Mouse (Mus musculus): ENCODE results near the gene Gm11172. TPM values are rescaled to one million over a fixed set of nuclear protein-coding genes. Genes with fewer than 3 reads are reported as not detected.

Gm11172 gene
- polyA plus RNA-seq, 1 experiment from 2014 or later: not detected

GRCm38 (mm10) chr16:10821387-10821786 is 8.7 kb downstream of the Gm11172 start:
- Histone ChIP-seq H3K4me2 (replicated peaks) (no peak overlapping the region), H3K9me3 (0 out of 2 replicates have a peak, but pooled peaks cover 3% of the 10 kb centered on the region), H3K9ac (no peak overlapping the region), H3K27ac (no peak overlapping the region), H3K4me3 (no peak overlapping the region), H3K4me1 (peaks cover 25% of the 10 kb centered on the region), H3K27me3 (no peaks in the 10 kb centered on the region), H3K36me3 (no peaks in the 10 kb centered on the region)
- WGBS: 37% methylated on average over 4 of the region's 4 CpGs
- no peak for ATAC-seq (ENCODE audit: low FRiP score, low read depth)

DNA sequence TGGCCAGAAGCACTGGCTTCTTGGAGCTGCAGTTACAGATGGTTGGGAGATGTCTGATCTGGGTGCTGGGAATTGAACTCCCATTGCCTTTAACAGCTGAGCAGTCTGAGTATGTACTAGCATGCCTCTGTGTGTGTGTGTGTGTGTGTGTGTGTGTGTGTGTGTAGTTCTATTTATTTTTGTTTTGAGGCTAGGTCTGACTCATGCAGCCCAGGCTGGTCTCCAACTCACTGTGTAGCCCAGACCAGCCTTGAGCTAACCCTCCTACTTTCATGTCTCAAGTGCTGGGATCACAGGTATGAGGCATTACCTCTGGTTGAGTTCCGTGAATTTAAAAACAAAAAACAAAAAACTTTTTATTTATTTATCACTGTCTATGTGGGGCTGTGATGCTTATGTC is 11.8 kb downstream of the Gm11172 start:
- H3K27me3 ChIP-seq: no peaks in the 10 kb centered on the region
- H3K4me1 ChIP-seq: peaks cover 34% of the 10 kb centered on the region
- no peak for ATAC-seq (ENCODE audit: low FRiP score, low read depth)
- H3K4me2 ChIP-seq (replicated peaks): no peak overlapping the region
- WGBS: 92% methylated on average over 1 of the region's 1 CpGs
- H3K36me3 ChIP-seq: no peaks in the 10 kb centered on the region
- no peak overlapping the region for H3K9ac ChIP-seq
- no peak overlapping the region for H3K4me3 ChIP-seq
- no peak overlapping the region for H3K27ac ChIP-seq
- H3K9me3 ChIP-seq: 0 out of 2 replicates have a peak, but pooled peaks cover 3% of the 10 kb centered on the region

DNA sequence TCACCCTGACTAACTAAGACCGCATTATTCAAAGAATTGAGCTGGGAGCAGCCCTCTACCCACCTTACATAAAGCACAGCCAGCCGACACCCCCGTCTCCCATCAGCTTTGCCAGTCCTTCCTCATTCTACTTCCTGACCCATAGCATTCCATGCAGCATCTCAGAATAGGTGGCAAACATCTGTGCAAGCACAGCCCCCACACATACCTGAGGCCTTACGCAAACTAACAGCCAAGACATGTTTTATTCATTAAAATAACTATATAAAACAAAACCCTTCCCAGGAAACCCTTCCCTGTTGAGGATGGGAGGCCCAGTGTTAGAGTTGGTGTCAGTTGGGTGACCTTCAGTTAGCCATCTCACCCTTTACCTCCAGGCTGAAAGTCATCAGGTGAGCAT is 13.1 kb downstream of the Gm11172 start:
- peak; percentile 58; the same call in 1 of the 2 replicates for ATAC-seq (ENCODE audit: low FRiP score, low read depth)
- H3K27me3 ChIP-seq: no peaks in the 10 kb centered on the region
- no peaks in the 10 kb centered on the region for H3K36me3 ChIP-seq
- H3K9me3 ChIP-seq: 0 out of 2 replicates have a peak, but pooled peaks cover 3% of the 10 kb centered on the region
- 54% methylated on average over 4 of the region's 4 CpGs for WGBS
- peaks cover 33% of the 10 kb centered on the region for H3K4me1 ChIP-seq
- H3K4me3 ChIP-seq: no peak overlapping the region
- H3K9ac ChIP-seq: no peak overlapping the region
- peak overlapping the region; percentile 28; the same call in 1 of the 2 replicates for H3K27ac ChIP-seq
- no peak overlapping the region for H3K4me2 ChIP-seq (replicated peaks)

GRCm38 (mm10) chr16:10827269-10827668 is 14.6 kb downstream of the Gm11172 start:
- 0 out of 2 replicates have a peak, but pooled peaks cover 3% of the 10 kb centered on the region for H3K9me3 ChIP-seq
- H3K27ac ChIP-seq: no peak overlapping the region
- no peaks in the 10 kb centered on the region for H3K36me3 ChIP-seq
- H3K9ac ChIP-seq: no peak overlapping the region
- H3K4me1 ChIP-seq: peaks cover 25% of the 10 kb centered on the region
- 93% methylated on average over 9 of the region's 9 CpGs for WGBS
- H3K27me3 ChIP-seq: no peaks in the 10 kb centered on the region
- no peak for ATAC-seq (ENCODE audit: low FRiP score, low read depth)
- no peak overlapping the region for H3K4me3 ChIP-seq
- no peak overlapping the region for H3K4me2 ChIP-seq (replicated peaks)

DNA sequence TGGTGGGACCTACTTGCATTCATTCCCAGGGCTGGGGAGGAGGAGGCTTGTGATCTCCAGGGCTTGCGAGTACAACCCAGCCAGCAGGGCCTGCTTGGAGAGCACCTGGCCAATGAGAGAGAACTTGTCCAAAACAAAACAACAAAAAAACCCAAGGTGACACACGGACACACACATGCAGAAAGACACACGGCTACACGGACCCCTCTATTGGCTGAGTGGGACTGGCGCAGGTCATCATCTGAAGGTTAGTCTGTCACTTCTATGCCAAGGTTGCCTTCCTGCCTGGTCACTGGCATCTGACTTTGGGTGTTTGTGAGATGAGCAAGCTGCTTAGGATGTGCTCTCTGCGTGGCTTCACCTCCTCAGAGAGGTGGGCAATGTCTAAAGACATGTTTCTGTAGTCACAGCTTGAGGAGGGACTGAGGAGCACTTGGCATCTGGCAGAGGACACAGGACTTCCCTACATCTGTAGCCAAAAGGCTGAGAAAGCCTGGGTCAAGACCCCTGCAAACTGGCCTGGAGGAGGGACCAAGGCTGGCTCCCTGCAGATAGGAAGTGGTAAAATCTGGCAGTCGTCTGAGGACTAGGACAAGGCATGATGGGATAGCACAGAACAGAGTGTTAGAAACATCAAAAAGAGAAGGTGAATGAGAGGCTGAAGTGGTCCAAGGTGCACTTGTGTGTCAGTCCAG is 15.2 kb downstream of the Gm11172 start:
- H3K9ac ChIP-seq: no peak overlapping the region
- no peak overlapping the region for H3K27ac ChIP-seq
- H3K9me3 ChIP-seq: 0 out of 2 replicates have a peak, but pooled peaks cover 3% of the 10 kb centered on the region
- H3K4me2 ChIP-seq (replicated peaks): no peak overlapping the region
- H3K4me3 ChIP-seq: no peak overlapping the region
- ATAC-seq (ENCODE audit: low FRiP score, low read depth): no peak
- peaks cover 25% of the 10 kb centered on the region for H3K4me1 ChIP-seq
- 78% methylated on average over 7 of the region's 7 CpGs for WGBS
- no peaks in the 10 kb centered on the region for H3K27me3 ChIP-seq
- H3K36me3 ChIP-seq: no peaks in the 10 kb centered on the region

GRCm38 (mm10) chr16:10828461-10828805 is 15.7 kb downstream of the Gm11172 start:
- H3K4me2 ChIP-seq (replicated peaks): no peak overlapping the region
- peaks cover 25% of the 10 kb centered on the region for H3K4me1 ChIP-seq
- WGBS: 42% methylated on average over 4 of the region's 4 CpGs
- no peaks in the 10 kb centered on the region for H3K27me3 ChIP-seq
- no peak for ATAC-seq (ENCODE audit: low FRiP score, low read depth)
- H3K9me3 ChIP-seq: 0 out of 2 replicates have a peak, but pooled peaks cover under 1% of the 10 kb centered on the region
- no peaks in the 10 kb centered on the region for H3K36me3 ChIP-seq
- no peak overlapping the region for H3K9ac ChIP-seq
- no peak overlapping the region for H3K27ac ChIP-seq
- H3K4me3 ChIP-seq: no peak overlapping the region

- ATAC-seq (ENCODE audit: low FRiP score, low read depth): no peak
- H3K9ac ChIP-seq: 0 out of 2 replicates have a peak overlapping the region, but pooled peaks have one; percentile 43
- H3K27ac ChIP-seq: no peak overlapping the region
- peak overlapping the region; percentile 83 for H3K4me2 ChIP-seq (replicated peaks)
- no peaks in the 10 kb centered on the region for H3K36me3 ChIP-seq
- peaks cover 46% of the 10 kb centered on the region for H3K4me1 ChIP-seq
- H3K27me3 ChIP-seq: no peaks in the 10 kb centered on the region
- no peaks in the 10 kb centered on the region for H3K9me3 ChIP-seq
- peak overlapping the region; percentile 87 for H3K4me3 ChIP-seq
- WGBS: 10% methylated on average over 12 of the region's 12 CpGs
Measured at GRCm38 (mm10) chr16:10834542-10834910, 21.8 kb downstream of the Gm11172 start.

GRCm38 (mm10) chr16:10834911-10835587 is 22.3 kb downstream of the Gm11172 start, which contains the start of gene Rmi2:
Gene Rmi2 (plus strand): TSS chr16:10835059.
- ATAC-seq (ENCODE audit: low FRiP score, low read depth): peak; percentile 92
- H3K9ac ChIP-seq: peak within 1 kb of the TSS; percentile 85
- peaks cover 51% of the 10 kb centered on the region for H3K4me1 ChIP-seq
- no peaks in the 10 kb centered on the region for H3K9me3 ChIP-seq
- H3K4me2 ChIP-seq (replicated peaks): peak within 1 kb of the TSS; percentile 83
- no peaks in the 10 kb centered on the region for H3K36me3 ChIP-seq
- under 1% methylated on average over 47 of the region's 69 CpGs for WGBS
- peak within 1 kb of the TSS; percentile 87 for H3K4me3 ChIP-seq
- no peaks in the 10 kb centered on the region for H3K27me3 ChIP-seq
- H3K27ac ChIP-seq: peak within 1 kb of the TSS; percentile 90

- WGBS: 86% methylated on average over 3 of the region's 3 CpGs
- no peaks in the 10 kb centered on the region for H3K9me3 ChIP-seq
- H3K36me3 ChIP-seq: peaks cover 8% of the 10 kb centered on the region; the same call in 1 of the 2 replicates
- H3K4me1 ChIP-seq: peaks cover 53% of the 10 kb centered on the region
- no peak for ATAC-seq (ENCODE audit: low FRiP score, low read depth)
- H3K9ac ChIP-seq: no peak overlapping the region
- 0 out of 2 replicates have a peak overlapping the region, but pooled peaks have one; percentile 87 for H3K4me3 ChIP-seq
- H3K27ac ChIP-seq: no peak overlapping the region
- peak overlapping the region; percentile 83 for H3K4me2 ChIP-seq (replicated peaks)
- H3K27me3 ChIP-seq: no peaks in the 10 kb centered on the region
Measured at GRCm38 (mm10) chr16:10836388-10836787, 23.7 kb downstream of the Gm11172 start.

DNA sequence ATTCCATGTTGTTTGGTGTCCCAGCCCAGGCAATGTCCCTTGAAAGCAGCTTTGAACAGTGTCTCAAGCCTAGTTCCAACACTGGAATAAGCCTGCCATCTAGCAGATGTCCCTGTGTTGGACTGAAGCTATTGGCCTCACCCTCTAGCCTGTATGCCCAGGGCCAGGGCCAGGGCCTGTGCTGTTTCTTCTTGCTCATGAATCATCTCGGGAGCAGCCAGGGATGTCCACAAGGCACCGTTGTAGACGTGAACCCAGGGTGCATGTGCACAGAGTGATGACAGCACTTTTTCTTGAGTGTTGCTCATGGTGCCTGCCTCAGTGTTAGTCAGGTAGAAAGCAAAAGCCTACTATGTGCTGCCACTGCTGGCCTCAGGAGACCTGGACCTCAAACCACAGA is 24.5 kb downstream of the Gm11172 start:
- no peak overlapping the region for H3K4me2 ChIP-seq (replicated peaks)
- no peak overlapping the region for H3K27ac ChIP-seq
- H3K9ac ChIP-seq: no peak overlapping the region
- H3K4me1 ChIP-seq: peaks cover 55% of the 10 kb centered on the region
- H3K4me3 ChIP-seq: no peak overlapping the region
- H3K36me3 ChIP-seq: peaks cover 8% of the 10 kb centered on the region; the same call in 1 of the 2 replicates
- no peak for ATAC-seq (ENCODE audit: low FRiP score, low read depth)
- 88% methylated on average over 3 of the region's 3 CpGs for WGBS
- no peaks in the 10 kb centered on the region for H3K9me3 ChIP-seq
- no peaks in the 10 kb centered on the region for H3K27me3 ChIP-seq

- no peaks in the 10 kb centered on the region for H3K9me3 ChIP-seq
- peak overlapping the region; percentile 78 for H3K27ac ChIP-seq
- no peak overlapping the region for H3K4me3 ChIP-seq
- peak overlapping the region; percentile 43 for H3K9ac ChIP-seq
- peak overlapping the region; percentile 27; the same call in 1 of the 2 replicates for H3K4me2 ChIP-seq (replicated peaks)
- H3K36me3 ChIP-seq: peaks cover 8% of the 10 kb centered on the region; the same call in 1 of the 2 replicates
- peaks cover 61% of the 10 kb centered on the region for H3K4me1 ChIP-seq
- no peaks in the 10 kb centered on the region for H3K27me3 ChIP-seq
- 80% methylated on average over 1 of the region's 1 CpGs for WGBS
- no peak for ATAC-seq (ENCODE audit: low FRiP score, low read depth)
Measured at GRCm38 (mm10) chr16:10837903-10838302, 25.2 kb downstream of the Gm11172 start.
